Mouse (Mus musculus): ENCODE data around the gene Cald1.

Gene Cald1

DNA sequence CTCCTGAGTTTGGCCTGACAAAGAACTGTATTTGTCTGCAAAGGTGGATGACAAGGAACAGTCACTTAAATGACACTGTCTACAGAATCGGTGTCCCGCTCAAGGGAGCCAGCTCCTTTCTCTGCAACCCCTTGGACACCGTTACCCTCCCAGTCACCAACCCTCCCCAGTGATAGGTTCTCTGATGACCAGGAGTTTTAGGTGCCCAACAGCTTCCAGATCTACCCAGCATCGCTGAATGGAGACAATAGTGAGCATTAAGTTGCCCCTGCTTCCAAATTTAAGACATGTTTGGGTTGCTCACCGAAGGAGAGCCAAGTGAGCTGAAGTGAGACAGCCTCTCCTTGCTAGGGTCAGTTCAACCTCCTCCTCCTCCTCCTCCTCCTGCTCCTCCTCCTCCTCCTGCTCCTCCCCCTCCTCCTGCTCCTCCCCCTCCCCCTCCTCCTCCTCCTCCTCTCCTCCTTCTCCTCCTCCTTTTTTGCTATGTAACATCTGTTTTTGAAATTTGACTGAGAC is 70.5 kb downstream of the Cald1 start:
- DNase-seq (ENCODE audit: low spot score), result no peak

DNA sequence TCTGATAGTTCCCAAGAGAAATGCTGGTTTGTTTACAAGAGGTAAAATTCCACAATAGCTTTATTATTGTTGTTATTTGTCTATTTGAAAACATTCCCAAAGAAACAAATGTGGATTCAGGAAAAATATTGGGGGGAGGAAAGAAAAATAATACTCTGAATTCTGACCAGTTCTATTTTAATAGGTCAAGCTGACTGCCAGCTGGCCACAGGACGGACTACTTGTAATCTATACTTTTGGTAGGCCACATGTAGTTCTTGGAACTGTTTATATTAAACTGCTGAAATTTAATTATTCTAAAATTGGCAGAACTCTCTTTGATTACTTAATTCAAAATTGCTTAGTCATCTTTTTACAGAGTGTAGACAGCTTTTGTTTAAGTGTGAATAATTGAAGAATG is 73.1 kb downstream of the Cald1 start:
- no peak for DNase-seq (ENCODE audit: low spot score)

DNA sequence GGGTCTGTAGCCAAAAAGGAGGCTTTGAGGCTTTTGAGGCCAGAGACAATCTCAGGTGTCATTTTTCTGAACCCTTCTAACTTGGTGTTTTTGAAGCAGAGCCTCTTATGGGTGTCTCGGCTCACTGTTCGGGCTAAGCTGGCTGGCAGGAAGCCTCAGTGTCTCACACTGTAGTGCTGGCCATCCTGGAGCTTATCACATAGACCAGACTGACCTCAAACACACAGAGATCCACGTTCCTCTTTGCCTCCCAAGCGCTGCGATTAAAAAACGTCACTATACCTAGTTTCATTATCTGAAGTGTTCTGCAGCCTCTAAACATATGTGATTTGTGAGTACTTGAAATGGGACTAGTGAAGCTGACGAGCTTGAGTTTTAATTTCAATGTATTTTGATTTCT is 76.1 kb downstream of the Cald1 start:
- no peak for DNase-seq (ENCODE audit: low spot score)

DNA sequence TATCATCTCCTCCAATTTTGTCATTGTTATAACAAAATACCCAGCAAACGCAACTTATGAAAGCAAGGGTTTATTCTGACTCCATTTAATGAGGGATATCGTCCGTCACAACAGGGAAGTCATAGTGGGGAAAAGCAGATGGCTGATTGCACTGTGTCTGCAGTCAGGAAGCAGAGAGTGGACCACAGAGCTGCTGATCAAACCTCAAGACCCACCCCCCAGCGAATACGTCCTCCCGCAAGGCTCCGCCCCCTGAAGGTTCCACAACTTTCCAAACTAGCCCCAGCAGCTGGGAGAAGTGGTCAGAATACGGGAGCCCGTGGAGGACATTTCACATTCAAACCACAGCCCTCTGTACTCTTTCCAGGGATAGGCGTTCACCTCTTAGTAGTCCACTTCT is 76.6 kb downstream of the Cald1 start:
- no peak for DNase-seq (ENCODE audit: low spot score)

DNA sequence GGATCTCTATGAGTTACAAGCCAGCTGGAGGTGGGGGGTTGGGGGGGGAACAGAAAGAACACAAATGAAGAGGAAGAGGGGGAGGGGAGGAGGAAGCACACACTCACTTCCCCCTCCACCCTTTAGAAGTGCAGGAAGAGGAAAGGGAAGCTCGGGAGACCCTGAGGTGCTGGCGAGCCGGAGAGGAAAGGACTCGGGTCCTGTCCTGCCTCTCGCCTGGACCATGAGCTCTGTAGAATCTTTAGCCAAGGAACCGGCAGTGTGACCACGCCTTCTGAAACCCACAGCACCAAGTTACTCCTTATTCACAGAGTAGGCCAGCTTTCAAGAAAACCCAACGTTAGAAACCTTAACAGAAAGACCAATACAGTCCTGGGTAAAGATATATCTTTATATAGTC is 83.8 kb downstream of the Cald1 start:
- no peak for DNase-seq (ENCODE audit: low spot score)

DNA sequence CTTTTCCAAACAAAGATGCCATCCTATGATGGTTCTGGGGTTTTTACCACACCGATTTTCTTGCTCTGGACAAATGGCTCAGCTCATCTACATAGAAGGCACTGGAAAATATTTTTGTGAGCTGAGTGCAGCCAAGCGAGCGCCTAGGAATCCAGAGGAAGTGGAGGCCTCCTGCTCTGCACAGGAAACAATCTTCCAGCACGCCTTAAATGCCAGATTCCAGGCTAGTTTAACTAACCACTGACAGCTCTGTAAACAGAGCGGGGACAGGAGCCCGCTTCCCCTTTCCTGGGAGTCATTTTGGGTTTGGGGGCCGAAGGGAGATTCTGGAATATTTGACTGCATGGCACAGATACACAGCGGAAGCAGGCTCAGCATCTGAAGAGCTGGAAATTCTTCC is 86.6 kb downstream of the Cald1 start:
- DNase-seq (ENCODE audit: low spot score), result no peak

DNA sequence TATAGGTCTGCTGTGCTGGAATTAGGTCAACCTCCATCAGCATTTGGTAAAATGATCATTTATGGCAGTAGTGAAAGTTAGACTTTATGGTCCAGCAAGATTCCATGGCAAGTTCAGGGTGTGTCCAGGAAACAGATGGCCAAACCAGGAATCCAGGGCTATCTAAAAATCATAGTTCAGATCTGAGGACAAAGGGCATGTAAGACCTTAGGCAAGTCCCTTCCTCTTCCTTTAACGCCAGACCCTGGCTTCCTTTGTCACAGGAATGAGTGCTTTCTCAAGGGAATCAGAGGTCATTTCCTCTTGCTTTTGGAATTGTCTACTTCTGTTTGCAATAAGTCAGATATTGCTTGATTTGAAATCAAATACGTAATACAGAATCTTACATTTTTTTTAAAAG is 90.7 kb downstream of the Cald1 start:
- no peak for DNase-seq (ENCODE audit: low spot score)

DNA sequence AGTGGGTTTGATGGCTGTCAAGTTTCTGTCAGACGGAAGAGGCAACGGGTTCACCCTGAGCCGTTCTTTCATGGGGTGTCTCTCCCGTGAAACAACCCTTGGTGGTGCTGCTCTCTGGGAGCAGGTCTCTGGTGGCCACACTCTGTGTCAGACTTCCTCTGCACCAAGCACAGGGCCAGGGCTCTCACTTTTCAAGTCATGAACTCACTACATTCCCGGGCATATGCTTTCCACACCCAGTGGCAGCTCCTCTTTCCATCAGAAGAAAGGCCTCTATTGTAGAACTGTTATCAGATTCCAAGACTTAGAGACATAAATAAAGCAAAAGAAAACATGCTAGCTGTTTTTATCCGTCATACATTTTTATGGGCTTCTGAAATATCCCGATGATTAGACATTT is 93.1 kb downstream of the Cald1 start:
- DNase-seq (ENCODE audit: low spot score), result no peak

DNA sequence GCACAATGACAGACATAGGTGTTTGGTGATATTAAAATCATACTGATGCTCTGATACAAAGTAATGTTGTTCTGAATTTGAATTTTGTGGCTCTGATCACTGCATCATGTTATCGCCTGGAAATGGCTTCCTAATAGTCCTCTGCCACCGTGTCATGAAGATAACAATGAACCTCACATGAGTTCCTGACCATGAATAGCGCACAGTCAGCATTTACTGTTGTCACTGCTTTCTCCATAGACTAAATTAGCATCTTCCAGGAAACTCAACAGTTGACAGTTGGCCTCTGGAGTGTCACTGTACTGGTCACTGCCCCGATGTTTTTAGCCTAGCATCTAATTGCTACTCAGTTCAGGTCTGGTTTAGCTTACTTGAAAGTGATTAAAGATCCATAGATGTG is 95.8 kb downstream of the Cald1 start:
- no peak for DNase-seq (ENCODE audit: low spot score)

DNA sequence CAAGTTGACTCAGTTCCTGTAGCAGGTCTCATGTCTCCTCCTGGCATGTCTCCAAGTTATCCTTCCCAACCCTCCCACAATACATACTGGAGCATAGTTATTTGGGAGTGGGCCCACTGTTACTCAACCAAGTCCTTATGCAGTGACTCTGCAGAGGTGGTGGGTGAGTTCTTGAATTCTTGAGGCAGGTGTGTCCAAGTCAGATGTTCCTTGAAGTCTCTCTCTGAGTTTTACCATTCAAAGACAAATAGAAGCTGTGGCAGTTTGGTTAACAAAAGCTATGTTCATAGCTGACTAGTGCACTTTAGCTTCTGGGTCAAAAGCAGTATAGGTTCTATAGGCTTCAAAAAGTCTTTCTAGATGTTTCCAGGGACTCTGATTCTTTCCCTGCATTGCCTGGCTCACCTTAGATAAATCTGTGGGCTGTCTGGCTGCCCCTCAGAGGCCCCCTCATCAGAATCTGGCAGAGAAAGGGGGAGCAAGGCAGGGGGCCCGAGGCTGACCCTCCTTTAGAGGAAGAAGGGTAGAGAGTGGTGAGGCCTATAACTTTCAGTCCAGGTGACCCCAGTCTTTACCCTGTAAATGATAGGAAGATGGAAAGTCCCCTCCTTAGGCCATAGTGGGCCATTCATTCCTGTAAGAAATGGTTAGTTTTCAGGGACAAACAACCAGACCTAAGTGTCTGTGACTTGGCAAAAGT is 105.3 kb downstream of the Cald1 start:
- DNase-seq (ENCODE audit: low spot score), result no peak

DNA sequence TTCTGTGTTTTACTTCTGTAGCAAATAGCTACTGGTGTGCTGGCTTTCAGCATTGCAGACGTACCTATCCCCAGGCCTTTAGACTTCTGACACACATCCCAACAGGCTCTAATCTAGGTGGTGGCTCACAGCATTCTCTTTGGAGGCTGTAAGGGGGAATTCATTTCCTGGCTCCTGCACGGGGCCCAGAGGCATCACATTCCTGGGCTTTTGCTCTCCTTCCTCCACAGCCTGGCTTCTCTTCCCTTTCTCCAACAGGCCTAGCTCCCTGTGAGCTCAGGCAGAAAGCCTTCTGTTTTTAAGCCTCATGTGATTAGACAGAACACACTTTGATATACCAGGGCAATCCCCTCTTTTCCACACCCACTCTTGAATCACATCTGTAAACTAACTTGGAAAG is 109.2 kb downstream of the Cald1 start:
- DNase-seq (ENCODE audit: low spot score), result no peak

DNA sequence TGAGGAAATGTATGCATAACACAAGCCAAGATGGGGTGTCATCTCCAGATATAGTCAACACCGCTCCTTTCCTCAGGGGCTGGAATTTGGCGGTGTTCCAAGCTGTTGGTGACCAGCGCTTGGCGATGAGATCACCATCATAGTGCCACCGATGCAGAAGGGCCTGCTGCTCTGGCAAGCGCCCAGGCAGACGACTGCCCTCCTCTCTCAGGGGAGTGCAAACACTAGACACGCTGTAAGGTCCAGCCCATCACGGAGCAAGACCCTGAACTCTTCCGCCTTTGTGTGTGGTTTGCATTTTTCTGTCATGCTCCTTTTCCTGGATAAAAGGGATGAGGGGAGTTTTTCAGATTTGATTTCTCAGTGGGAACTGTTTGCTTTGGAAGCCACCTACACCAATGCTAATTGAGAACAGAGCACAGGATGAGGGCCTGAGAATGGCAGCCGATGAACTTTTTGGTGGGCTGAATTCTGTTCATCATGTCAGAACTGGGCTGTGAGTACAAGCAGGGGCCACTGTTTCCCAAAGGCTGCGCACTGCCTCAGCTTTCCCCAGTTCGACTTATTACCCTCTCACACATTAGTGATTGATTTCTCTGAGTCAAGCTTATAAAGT is 110.5 kb downstream of the Cald1 start:
- DNase-seq (ENCODE audit: low spot score), result no peak

DNA sequence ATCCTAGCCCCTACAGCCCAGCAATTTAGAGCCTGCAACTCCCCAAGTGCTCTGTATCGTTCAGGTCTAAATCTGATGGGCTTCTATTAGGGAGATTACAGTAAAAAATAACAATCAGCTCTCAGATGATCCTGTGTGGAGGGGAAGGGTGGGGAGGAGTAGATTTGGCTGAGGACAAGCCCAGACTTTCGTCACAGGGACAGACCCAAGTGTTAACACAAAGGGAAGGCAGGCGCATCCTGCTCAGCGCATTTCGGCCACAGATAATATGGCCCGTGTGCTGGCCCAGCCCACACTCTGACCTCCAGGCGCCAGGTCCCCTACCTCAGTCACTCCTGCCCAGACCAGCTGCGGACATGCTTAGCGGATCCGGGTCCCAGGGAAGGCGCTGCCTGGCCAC is 111.0 kb downstream of the Cald1 start:
- DNase-seq (ENCODE audit: low spot score), result no peak

DNA sequence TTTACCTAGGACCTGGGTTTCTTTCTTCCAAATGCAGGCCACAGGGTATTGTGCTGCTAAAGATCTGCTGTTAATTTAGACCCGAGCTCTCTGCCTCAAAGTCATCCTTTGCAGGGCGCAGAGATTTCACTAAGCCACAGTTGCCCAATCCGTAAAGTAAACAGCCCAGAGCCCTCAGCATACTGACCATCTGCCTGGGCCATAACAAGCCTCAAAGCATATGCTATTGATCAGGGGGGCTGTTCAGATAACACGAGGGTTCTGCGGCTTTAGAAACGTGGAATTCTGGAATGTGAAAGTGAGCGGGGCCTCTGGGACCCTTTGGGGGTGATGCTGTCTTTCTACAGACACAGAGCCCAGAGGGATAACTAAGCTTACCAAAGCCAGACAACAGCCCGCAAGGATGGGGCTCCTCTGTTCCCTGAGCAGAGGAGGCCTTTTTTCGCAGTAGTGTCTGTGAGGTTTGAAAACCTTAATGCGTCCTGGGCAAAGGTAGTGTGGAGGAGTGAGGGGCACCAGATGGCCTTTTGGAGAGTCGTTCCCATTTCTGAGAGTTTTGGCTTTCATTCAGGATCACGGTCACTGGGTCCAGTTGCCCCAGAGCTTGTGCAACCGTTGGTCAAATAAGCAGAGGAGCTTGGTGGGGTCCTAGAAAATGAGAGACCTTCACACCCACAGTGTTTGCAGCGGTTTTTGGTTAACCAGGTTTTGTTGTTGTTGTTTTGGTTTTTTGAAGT is 111.8 kb downstream of the Cald1 start:
- no peak for DNase-seq (ENCODE audit: low spot score)

DNA sequence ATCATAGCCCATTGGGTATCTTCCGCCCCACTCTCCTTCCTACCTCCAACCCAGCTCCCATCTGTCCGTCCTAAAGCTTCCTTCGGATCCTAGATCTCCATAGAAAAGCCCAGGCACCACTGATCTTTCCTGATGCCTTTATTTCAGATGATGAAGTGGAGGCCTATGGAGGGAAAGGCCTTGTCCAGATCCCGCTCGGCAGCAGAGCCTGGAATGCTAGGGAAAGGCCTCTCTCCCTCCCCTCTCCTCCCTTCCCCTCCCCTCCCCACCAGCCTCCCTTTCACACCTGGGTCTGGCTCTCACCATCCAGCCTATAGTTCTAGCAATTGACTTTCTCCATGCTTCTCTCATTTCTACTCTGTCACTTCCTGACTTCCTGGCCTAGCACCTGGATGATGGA is 112.5 kb downstream of the Cald1 start:
- no peak for DNase-seq (ENCODE audit: low spot score)

DNA sequence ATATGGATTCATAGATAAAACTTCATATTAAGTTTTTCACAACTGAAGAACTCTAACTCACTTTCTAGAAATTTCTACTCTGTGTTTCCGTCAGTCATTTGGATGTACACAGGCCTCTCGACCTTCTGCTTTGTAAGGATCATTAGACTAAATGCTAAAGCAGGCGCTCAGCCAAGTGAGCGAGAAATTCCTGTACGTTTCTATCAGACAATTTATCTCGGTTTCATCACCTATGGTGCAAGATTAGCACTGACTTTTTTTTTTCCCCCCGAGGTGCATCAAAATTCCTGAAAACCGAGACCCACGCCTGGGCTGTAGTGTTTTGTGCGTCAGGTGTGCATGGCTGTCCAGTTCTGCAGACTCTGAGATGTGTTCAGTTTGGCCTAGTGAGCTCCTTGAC is 113.3 kb downstream of the Cald1 start:
- DNase-seq (ENCODE audit: low spot score), result no peak

DNA sequence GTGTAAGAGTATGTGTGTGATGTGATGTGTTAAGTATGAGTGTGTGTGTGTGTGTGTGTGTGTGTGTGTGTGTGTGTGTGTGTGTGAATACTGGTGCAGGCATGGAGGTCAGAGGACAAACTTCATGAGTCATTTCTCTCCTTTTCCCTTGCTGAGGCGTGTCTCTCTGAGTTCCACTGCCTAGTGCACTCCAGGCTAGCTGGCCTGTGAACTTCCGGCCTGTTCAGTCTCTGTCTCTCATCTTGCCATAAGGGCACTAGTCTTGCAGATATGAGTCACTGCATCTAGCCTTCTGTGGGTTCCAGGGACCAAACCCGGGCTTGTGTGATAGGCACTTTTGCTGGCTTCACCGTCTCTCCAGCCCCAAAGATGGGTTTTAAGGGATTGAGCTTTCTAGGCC is 114.9 kb downstream of the Cald1 start:
- DNase-seq (ENCODE audit: low spot score), result no peak

DNA sequence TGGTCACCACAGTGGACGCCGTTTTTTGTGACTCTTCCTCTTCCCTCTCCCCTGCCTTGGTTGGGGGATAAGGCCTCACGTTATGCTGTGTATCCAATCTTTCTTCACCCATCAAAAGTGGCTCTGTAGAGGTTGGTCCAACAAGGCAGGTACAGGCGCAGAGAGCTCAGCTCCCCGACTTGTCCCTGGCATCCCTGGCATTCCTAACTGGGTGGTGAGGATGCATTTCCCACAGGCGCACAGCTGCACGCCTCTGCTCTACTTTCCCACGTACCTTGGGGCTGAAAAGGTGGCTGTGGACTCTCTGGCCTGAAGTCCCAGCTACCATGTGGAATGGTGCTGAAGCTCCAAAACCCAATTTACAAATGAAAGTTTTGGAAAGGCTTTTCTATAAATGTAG is 115.5 kb downstream of the Cald1 start:
- DNase-seq (ENCODE audit: low spot score), result no peak

DNA sequence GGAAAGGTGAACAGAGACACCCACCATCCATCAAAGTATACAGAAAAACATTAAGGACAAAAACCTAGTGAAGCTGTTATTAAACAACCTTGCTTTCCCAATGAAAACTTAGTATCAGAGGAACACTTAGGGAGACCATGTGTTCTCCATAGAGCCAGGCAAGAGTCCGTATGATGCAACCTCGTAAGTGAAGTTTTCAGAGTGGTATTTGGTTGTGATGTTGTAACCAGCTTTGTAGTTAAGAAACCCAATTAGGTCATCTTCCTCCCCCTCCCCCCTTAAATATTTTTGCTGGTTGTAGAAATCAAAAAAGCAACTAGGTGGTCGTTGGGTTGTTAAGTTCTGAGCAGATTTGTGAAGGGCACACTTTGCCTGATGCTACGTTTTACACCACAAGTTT is 116.3 kb downstream of the Cald1 start:
- no peak for DNase-seq (ENCODE audit: low spot score)

DNA sequence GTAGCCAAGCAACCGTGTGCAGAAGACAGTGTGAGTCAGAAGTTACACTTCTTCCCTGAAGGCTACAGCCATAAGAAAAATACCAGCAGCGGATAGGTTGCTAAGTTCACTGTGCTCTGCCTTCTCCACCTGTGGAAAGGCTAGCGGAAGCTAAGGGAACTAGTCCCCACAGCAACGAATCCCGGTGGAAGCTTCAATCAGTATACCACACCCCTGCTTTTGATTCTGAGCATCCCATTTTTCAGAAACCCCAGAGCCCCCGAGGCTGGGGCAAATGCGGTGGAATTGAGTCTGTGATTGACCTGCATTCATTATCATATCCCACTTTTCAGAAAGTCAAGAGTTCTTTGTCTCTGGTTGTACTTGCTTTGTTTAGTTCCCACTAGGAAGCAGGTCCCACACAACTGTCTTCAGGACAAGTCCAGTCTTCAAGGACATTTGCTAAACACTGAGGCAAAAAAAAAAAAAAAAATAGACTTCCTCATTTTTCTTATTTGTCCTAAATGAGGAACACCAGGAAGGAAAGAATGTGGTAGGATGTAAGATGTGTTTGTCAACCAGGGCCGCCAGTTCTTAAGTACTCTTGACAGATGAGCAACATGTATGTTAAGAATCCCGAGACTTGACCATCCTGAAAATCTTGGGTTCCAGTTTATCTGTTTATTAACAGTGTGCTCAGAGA is 118.0 kb downstream of the Cald1 start:
- DNase-seq (ENCODE audit: low spot score), result no peak

DNA sequence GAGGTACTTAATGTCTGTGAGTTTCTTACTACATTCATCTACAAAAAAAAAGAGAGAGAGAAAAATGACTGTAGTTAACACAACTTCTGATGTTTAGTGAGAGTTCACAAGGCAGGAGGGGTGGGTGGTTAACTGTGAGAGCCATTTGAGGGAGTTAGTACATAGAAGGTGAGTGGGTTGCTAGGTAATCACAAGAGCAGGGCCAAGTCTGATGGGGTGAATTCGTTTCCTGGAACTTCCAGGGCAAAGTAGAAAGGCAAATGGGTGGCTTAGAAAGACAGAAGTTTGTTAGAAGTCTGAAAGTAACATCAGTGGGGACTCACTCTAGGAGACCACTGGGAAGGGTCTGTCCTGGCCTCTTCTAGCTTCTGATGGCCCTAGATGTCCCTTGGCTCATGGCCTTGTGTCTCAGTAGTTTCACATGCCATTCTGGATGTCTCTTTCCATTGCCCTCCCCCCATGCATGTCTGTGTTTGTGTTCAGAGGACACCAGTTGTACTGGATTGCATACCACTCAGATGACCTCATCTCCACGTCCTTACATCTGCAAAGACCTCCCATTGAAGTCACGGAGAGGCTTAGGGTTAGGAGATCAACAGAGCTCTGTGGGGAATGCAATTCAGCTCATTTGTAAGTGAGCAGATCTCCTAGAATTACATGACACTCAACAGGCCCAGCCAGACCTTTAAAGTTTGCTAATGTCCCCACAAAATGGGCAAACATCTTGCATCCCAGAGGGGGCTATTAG is 118.8 kb downstream of the Cald1 start:
- no peak for DNase-seq (ENCODE audit: low spot score)

DNA sequence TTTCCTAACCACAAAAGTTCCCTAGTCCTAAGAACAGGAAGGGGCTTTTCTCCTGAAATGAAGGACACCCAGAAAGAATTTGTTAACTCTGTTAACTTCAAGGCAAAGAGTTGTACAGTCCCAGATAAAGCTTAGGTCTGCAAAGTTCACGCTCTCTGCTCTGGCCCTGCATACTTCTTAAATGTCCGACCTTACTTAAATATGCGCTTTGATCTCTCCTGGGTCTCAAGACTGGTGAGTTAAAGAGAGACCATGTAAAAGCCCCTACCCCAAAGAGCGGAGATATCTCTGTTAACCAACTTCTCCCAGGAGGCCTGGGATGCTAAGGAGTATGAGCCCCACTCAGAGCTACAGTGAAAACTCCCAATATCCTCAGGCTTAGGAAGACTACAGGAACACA is 119.4 kb downstream of the Cald1 start:
- no peak for DNase-seq (ENCODE audit: low spot score)
